Mouse (Mus musculus) neural tube, embryonic 14.5 days (tissue): ENCODE results near the gene Comt. TPM values are rescaled to one million over a fixed set of nuclear protein-coding genes. Genes with fewer than 3 reads are reported as not detected.
A peak's percentile ranks its signal among the peaks of the same experiment; 100 is the strongest.

ENCODE experiments used
- ATAC-seq: fragments of 200-750 bp; cut with Nextera tagmentation; 2 replicates; pipeline ENCODE4 v1.8.0; 2017; ENCODE audit warnings: low read depth, mild to moderate bottlenecking, moderate TSS enrichment, moderate library complexity
- H3K27ac ChIP-seq: fragments of 300-500 bp; sonication (generic); 2 replicates; pipeline ENCODE4 v1.5.1; 2014; ENCODE audit warnings: low read depth, mild to moderate bottlenecking, control low read depth, low read length, moderate library complexity, mixed read lengths
- H3K27me3 ChIP-seq: fragments of 300-500 bp; sonication (generic); 2 replicates; pipeline ENCODE4 v1.6.1; 2014; ENCODE audit warnings: low read length; ENCODE audit not compliant: control insufficient read depth, insufficient read depth
- H3K36me3 ChIP-seq: fragments of 300-500 bp; sonication (generic); 2 replicates; pipeline ENCODE4 v1.6.1; 2014; ENCODE audit warnings: low read length, mixed read lengths; ENCODE audit not compliant: control insufficient read depth, insufficient read depth
- H3K4me1 ChIP-seq: fragments of 300-500 bp; sonication (generic); 2 replicates; pipeline ENCODE4 v1.6.1; 2014; ENCODE audit warnings: low read length; ENCODE audit not compliant: control insufficient read depth, insufficient read depth
- H3K4me2 ChIP-seq: fragments of 300-500 bp; sonication (generic); 2 replicates; pipeline ENCODE4 v1.6.1; 2014; ENCODE audit warnings: mild to moderate bottlenecking, low read depth, low read length, control low read depth
- H3K4me3 ChIP-seq: fragments of 300-500 bp; sonication (generic); 2 replicates; pipeline ENCODE4 v1.5.1; 2014; ENCODE audit warnings: low read depth, low read length, control low read depth, mixed read lengths
- H3K9ac ChIP-seq: fragments of 300-500 bp; sonication (generic); replicated peaks from 2 replicates; pipeline ENCODE4 v1.6.1; 2014; ENCODE audit warnings: low read depth, mild to moderate bottlenecking, control low read depth, low read length, mixed read lengths
- H3K9me3 ChIP-seq: fragments of 300-500 bp; sonication (generic); 2 replicates; pipeline ENCODE4 v1.6.1; 2016; ENCODE audit warnings: low read length; ENCODE audit not compliant: control insufficient read depth
- WGBS: fragments of 180-500 bp; shearing (Covaris S2); extraction: QIAGEN DNeasy Blood & Tissue Kit; methylation state at CpG from one replicate; pipeline ENCODE4 v1.1.7; 2014; 5-methylcytosine and 5-hydroxymethylcytosine counted together
- polyA plus RNA-seq: library from polyadenylated mRNA; unstranded; fragments of >200 nt; fragmentation: Nextera tagmentation; extraction: Ambion mirVana; gene quantifications from 2 replicates; pipeline ENCODE4 v1.2.1, GENCODE M21; 2014

The Comt gene
- polyA plus RNA-seq, 1 experiment from 2014 or later = 103 TPM

GRCm38 (mm10) chr16:18462031-18462430 lies 35.4 kb upstream of the Comt start:
- H3K4me1 ChIP-seq = peaks cover 17% of the 10 kb centered on the region
- no peaks in the 10 kb centered on the region for H3K36me3 ChIP-seq
- H3K4me3 ChIP-seq = no peak overlapping the region
- ATAC-seq = no peak
- no peak overlapping the region for H3K9ac ChIP-seq
- H3K27me3 ChIP-seq = no peaks in the 10 kb centered on the region
- no peak overlapping the region for H3K4me2 ChIP-seq
- H3K9me3 ChIP-seq = no peaks in the 10 kb centered on the region
- WGBS = 39% methylated on average over 9 of the region's 9 CpGs
- no peak overlapping the region for H3K27ac ChIP-seq

- Histone ChIP-seq H3K36me3 (no peaks in the 10 kb centered on the region), H3K9ac (no peak overlapping the region), H3K9me3 (no peaks in the 10 kb centered on the region), H3K4me1 (peaks cover 17% of the 10 kb centered on the region), H3K4me2 (no peak overlapping the region), H3K4me3 (no peak overlapping the region), H3K27me3 (no peaks in the 10 kb centered on the region), H3K27ac (no peak overlapping the region)
- ATAC-seq = no peak
- 89% methylated on average over 3 of the region's 3 CpGs for WGBS
Observed at GRCm38 (mm10) chr16:18460826-18461225, 34.2 kb upstream of the Comt start.

- Histone ChIP-seq H3K9ac (peak overlapping the region; percentile 37), H3K27me3 (no peaks in the 10 kb centered on the region), H3K9me3 (no peaks in the 10 kb centered on the region), H3K36me3 (no peaks in the 10 kb centered on the region), H3K4me3 (peak overlapping the region; percentile 10; the same call in 1 of the 2 replicates), H3K4me1 (peaks cover 17% of the 10 kb centered on the region), H3K4me2 (peak overlapping the region; percentile 38), H3K27ac (peak overlapping the region; percentile 31; the same call in 1 of the 2 replicates)
- peak; percentile 87 for ATAC-seq
- whole genome bisulfite sequencing = under 1% methylated on average over 11 of the region's 11 CpGs
Observed at GRCm38 (mm10) chr16:18459955-18460370, 33.3 kb upstream of the Comt start.

GRCm38 (mm10) chr16:18459335-18459954 lies 32.8 kb upstream of the Comt start:
- peaks cover 17% of the 10 kb centered on the region for H3K4me1 ChIP-seq
- H3K4me2 ChIP-seq = peak overlapping the region; percentile 38
- peak overlapping the region; percentile 37 for H3K9ac ChIP-seq
- H3K27me3 ChIP-seq = no peaks in the 10 kb centered on the region
- peak; percentile 23; the same call in 1 of the 2 replicates for ATAC-seq
- H3K36me3 ChIP-seq = no peaks in the 10 kb centered on the region
- H3K4me3 ChIP-seq = peak overlapping the region; percentile 10; the same call in 1 of the 2 replicates
- WGBS = 10% methylated on average over 12 of the region's 12 CpGs
- H3K9me3 ChIP-seq = no peaks in the 10 kb centered on the region
- peak overlapping the region; percentile 31; the same call in 1 of the 2 replicates for H3K27ac ChIP-seq

GRCm38 (mm10) chr16:18458661-18459060 lies 32.0 kb upstream of the Comt start:
- Histone ChIP-seq H3K4me2 (no peak overlapping the region), H3K9me3 (no peaks in the 10 kb centered on the region), H3K27me3 (no peaks in the 10 kb centered on the region), H3K9ac (no peak overlapping the region), H3K4me1 (peaks cover 17% of the 10 kb centered on the region), H3K4me3 (no peak overlapping the region), H3K27ac (no peak overlapping the region), H3K36me3 (no peaks in the 10 kb centered on the region)
- ATAC-seq = no peak

- no peak for ATAC-seq
- Histone ChIP-seq H3K9ac (no peak overlapping the region), H3K27me3 (no peaks in the 10 kb centered on the region), H3K27ac (no peak overlapping the region), H3K4me3 (no peak overlapping the region), H3K4me1 (peaks cover 17% of the 10 kb centered on the region), H3K36me3 (no peaks in the 10 kb centered on the region), H3K4me2 (no peak overlapping the region), H3K9me3 (no peaks in the 10 kb centered on the region)
- 84% methylated on average over 6 of the region's 6 CpGs for WGBS
Observed at GRCm38 (mm10) chr16:18455407-18455806, 28.8 kb upstream of the Comt start.

- H3K4me2 ChIP-seq = no peak overlapping the region
- H3K9me3 ChIP-seq = no peaks in the 10 kb centered on the region
- H3K36me3 ChIP-seq = peaks cover 2% of the 10 kb centered on the region; the same call in 1 of the 2 replicates
- peaks cover 2% of the 10 kb centered on the region for H3K4me1 ChIP-seq
- H3K27me3 ChIP-seq = no peaks in the 10 kb centered on the region
- no peak overlapping the region for H3K27ac ChIP-seq
- ATAC-seq = no peak
- H3K4me3 ChIP-seq = no peak overlapping the region
- no peak overlapping the region for H3K9ac ChIP-seq
- 69% methylated on average over 5 of the region's 5 CpGs for WGBS
Observed at GRCm38 (mm10) chr16:18453846-18454245, 27.2 kb upstream of the Comt start.

GRCm38 (mm10) chr16:18452361-18452862 lies 25.8 kb upstream of the Comt start:
- H3K4me2 ChIP-seq = no peak overlapping the region
- ATAC-seq = no peak

GRCm38 (mm10) chr16:18451486-18452181 lies 25.0 kb upstream of the Comt start:
- H3K9me3 ChIP-seq = no peaks in the 10 kb centered on the region
- WGBS = 61% methylated on average over 9 of the region's 9 CpGs
- no peak overlapping the region for H3K27ac ChIP-seq
- H3K9ac ChIP-seq = no peak overlapping the region
- H3K27me3 ChIP-seq = no peaks in the 10 kb centered on the region
- H3K4me2 ChIP-seq = no peak overlapping the region
- H3K4me3 ChIP-seq = no peak overlapping the region
- no peak for ATAC-seq
- no peaks in the 10 kb centered on the region for H3K4me1 ChIP-seq
- peaks cover 2% of the 10 kb centered on the region; the same call in 1 of the 2 replicates for H3K36me3 ChIP-seq

More at GRCm38 (mm10) chr16:18452361-18452862, 25.8 kb upstream of the Comt start:
- H3K9ac ChIP-seq = no peak overlapping the region
- H3K9me3 ChIP-seq = no peaks in the 10 kb centered on the region
- H3K27ac ChIP-seq = no peak overlapping the region
- H3K36me3 ChIP-seq = peaks cover 2% of the 10 kb centered on the region; the same call in 1 of the 2 replicates
- H3K27me3 ChIP-seq = no peaks in the 10 kb centered on the region
- H3K4me1 ChIP-seq = no peaks in the 10 kb centered on the region
- H3K4me3 ChIP-seq = no peak overlapping the region
- 81% methylated on average over 8 of the region's 8 CpGs for WGBS
